Mouse (Mus musculus) embryonic facial prominence, embryonic 11.5 days (tissue): ENCODE results near the gene Fbxl13. TPM values are rescaled to one million over a fixed set of nuclear protein-coding genes. Genes with fewer than 3 reads are reported as not detected.

Source experiments
- ATAC-seq: fragments of 200-750 bp; cut with Nextera tagmentation; replicated peaks from 2 replicates; pipeline ENCODE4 v1.8.0; 2017; ENCODE audit warnings: low read depth; ENCODE audit not compliant: insufficient number of reproducible peaks, low FRiP score, low TSS enrichment
- DNase-seq: peaks from one replicate; pipeline ENCODE4 v3.0.0-alpha.2; 2015; ENCODE audit warnings: low spot score
- H3K27ac ChIP-seq: fragments of 300-500 bp; sonication (generic); replicated peaks from 2 replicates; pipeline ENCODE4 v1.5.1; 2014; ENCODE audit warnings: mild to moderate bottlenecking, low read depth, low read length, control low read depth
- H3K27me3 ChIP-seq: fragments of 300-500 bp; sonication (generic); 2 replicates; pipeline ENCODE4 v1.6.1; 2014; ENCODE audit warnings: mild to moderate bottlenecking, low read length, moderate library complexity, mixed read lengths; ENCODE audit not compliant: control insufficient read depth, insufficient read depth
- H3K36me3 ChIP-seq: fragments of 300-500 bp; sonication (generic); replicated peaks from 2 replicates; pipeline ENCODE4 v1.6.1; 2014; ENCODE audit warnings: low read depth, mild to moderate bottlenecking, low read length, moderate library complexity, mixed read lengths; ENCODE audit not compliant: control insufficient read depth, insufficient read depth
- H3K4me1 ChIP-seq: fragments of 300-500 bp; sonication (generic); 2 replicates; pipeline ENCODE4 v1.6.1; 2014; ENCODE audit warnings: low read length, mixed read lengths; ENCODE audit not compliant: control insufficient read depth, insufficient read depth
- H3K4me2 ChIP-seq: fragments of 300-500 bp; sonication (generic); 2 replicates; pipeline ENCODE4 v1.6.1; 2014; ENCODE audit warnings: low read depth, mild to moderate bottlenecking, control low read depth, low read length, moderate library complexity
- H3K4me3 ChIP-seq: fragments of 300-500 bp; sonication (generic); 2 replicates; pipeline ENCODE4 v1.5.1; 2014; ENCODE audit warnings: low read depth, low read length, control low read depth
- H3K9ac ChIP-seq: fragments of 300-500 bp; sonication (generic); replicated peaks from 2 replicates; pipeline ENCODE4 v1.6.1; 2014; ENCODE audit warnings: mild to moderate bottlenecking, control low read depth, low read length
- H3K9me3 ChIP-seq: fragments of 300-500 bp; sonication (generic); replicated peaks from 2 replicates; pipeline ENCODE4 v1.6.1; 2016; ENCODE audit warnings: mild to moderate bottlenecking, low read length, inconsistent platforms, mixed read lengths; ENCODE audit not compliant: control insufficient read depth
- WGBS: fragments of 180-500 bp; shearing (Covaris S2); extraction: QIAGEN DNeasy Blood & Tissue Kit; methylation state at CpG from one replicate; pipeline ENCODE4 v1.1.7; 2014; 5-methylcytosine and 5-hydroxymethylcytosine counted together
- polyA plus RNA-seq: library from polyadenylated mRNA; unstranded; fragments of >200 nt; fragmentation: Nextera tagmentation; extraction: Ambion mirVana; gene quantifications from 2 replicates; pipeline ENCODE4 v1.2.1, GENCODE M21; 2014

Gene Fbxl13
- polyA plus RNA-seq, 1 experiment from 2014 or later: 0.11 TPM

- no peak overlapping the region for H3K27ac ChIP-seq
- no peak for ATAC-seq
- DNase-seq: no peak
Measured at GRCm38 (mm10) chr5:21587683-21588082, 57.8 kb downstream of the Fbxl13 start.

GRCm38 (mm10) chr5:21586763-21587162 is 58.7 kb downstream of the Fbxl13 start:
- Histone ChIP-seq H3K4me3 (no peak overlapping the region), H3K4me1 (no peaks in the 10 kb centered on the region), H3K36me3 (no peaks in the 10 kb centered on the region), H3K27me3 (no peaks in the 10 kb centered on the region), H3K9me3 (no peaks in the 10 kb centered on the region), H3K9ac (no peak overlapping the region), H3K4me2 (no peak overlapping the region), H3K27ac (no peak overlapping the region)
- peak; percentile 74 for DNase-seq
- WGBS: 57% methylated on average over 6 of the region's 6 CpGs
- 0 out of 2 replicates have a peak, but pooled peaks have one; percentile 34 for ATAC-seq

More at GRCm38 (mm10) chr5:21587683-21588082, 57.8 kb downstream of the Fbxl13 start:
- H3K4me1 ChIP-seq: no peaks in the 10 kb centered on the region
- H3K4me3 ChIP-seq: no peak overlapping the region
- H3K36me3 ChIP-seq: no peaks in the 10 kb centered on the region
- no peaks in the 10 kb centered on the region for H3K27me3 ChIP-seq
- no peak overlapping the region for H3K9ac ChIP-seq
- no peak overlapping the region for H3K4me2 ChIP-seq
- H3K9me3 ChIP-seq: no peaks in the 10 kb centered on the region
- WGBS: 77% methylated on average over 7 of the region's 7 CpGs

- H3K36me3 ChIP-seq: no peaks in the 10 kb centered on the region; the same call in 1 of the 2 replicates
- H3K9me3 ChIP-seq: no peaks in the 10 kb centered on the region
- DNase-seq: no peak
- ATAC-seq: no peak
- no peak overlapping the region for H3K4me2 ChIP-seq
- H3K27me3 ChIP-seq: no peaks in the 10 kb centered on the region
- H3K27ac ChIP-seq: no peak overlapping the region
- H3K4me3 ChIP-seq: no peak overlapping the region
- 86% methylated on average over 3 of the region's 3 CpGs for WGBS
- no peak overlapping the region for H3K9ac ChIP-seq
- H3K4me1 ChIP-seq: no peaks in the 10 kb centered on the region
Measured at GRCm38 (mm10) chr5:21578136-21578535, 67.3 kb downstream of the Fbxl13 start.

GRCm38 (mm10) chr5:21575210-21575550 is 70.3 kb downstream of the Fbxl13 start:
- H3K36me3 ChIP-seq: no peaks in the 10 kb centered on the region; the same call in 1 of the 2 replicates
- DNase-seq (no peak), ATAC-seq (no peak)
- H3K4me2 ChIP-seq: no peak overlapping the region
- no peaks in the 10 kb centered on the region for H3K4me1 ChIP-seq
- WGBS: 74% methylated on average over 13 of the region's 13 CpGs
- no peak overlapping the region for H3K4me3 ChIP-seq
- H3K9ac ChIP-seq: no peak overlapping the region
- H3K9me3 ChIP-seq: no peaks in the 10 kb centered on the region
- no peak overlapping the region for H3K27ac ChIP-seq
- no peaks in the 10 kb centered on the region for H3K27me3 ChIP-seq

- Histone ChIP-seq H3K36me3 (no peaks in the 10 kb centered on the region; the same call in 1 of the 2 replicates), H3K4me3 (no peak overlapping the region), H3K27me3 (no peaks in the 10 kb centered on the region), H3K9ac (no peak overlapping the region), H3K9me3 (no peaks in the 10 kb centered on the region), H3K4me2 (no peak overlapping the region), H3K4me1 (no peaks in the 10 kb centered on the region), H3K27ac (no peak overlapping the region)
- WGBS: 72% methylated on average over 21 of the region's 21 CpGs
- ATAC-seq: no peak
- no peak for DNase-seq
Measured at GRCm38 (mm10) chr5:21574386-21575209, 70.8 kb downstream of the Fbxl13 start.

GRCm38 (mm10) chr5:21572764-21573416 is 72.5 kb downstream of the Fbxl13 start:
- no peak overlapping the region for H3K27ac ChIP-seq
- H3K36me3 ChIP-seq: no peaks in the 10 kb centered on the region; the same call in 1 of the 2 replicates
- no peak for DNase-seq
- no peak overlapping the region for H3K9ac ChIP-seq
- H3K4me1 ChIP-seq: no peaks in the 10 kb centered on the region
- ATAC-seq: no peak
- H3K4me3 ChIP-seq: no peak overlapping the region
- no peaks in the 10 kb centered on the region for H3K9me3 ChIP-seq
- no peaks in the 10 kb centered on the region for H3K27me3 ChIP-seq
- H3K4me2 ChIP-seq: no peak overlapping the region
- 71% methylated on average over 3 of the region's 3 CpGs for WGBS

GRCm38 (mm10) chr5:21567784-21568183 is 77.7 kb downstream of the Fbxl13 start:
- Histone ChIP-seq H3K4me3 (no peak overlapping the region), H3K27ac (no peak overlapping the region), H3K4me1 (no peaks in the 10 kb centered on the region), H3K27me3 (no peaks in the 10 kb centered on the region), H3K9me3 (no peaks in the 10 kb centered on the region), H3K36me3 (no peaks in the 10 kb centered on the region), H3K9ac (no peak overlapping the region), H3K4me2 (no peak overlapping the region)
- WGBS: 68% methylated on average over 1 of the region's 1 CpGs
- ATAC-seq: no peak
- peak; percentile 11 for DNase-seq
